Mouse (Mus musculus) heart, adult 11 months (tissue): ENCODE results near the gene Mdm1.

Experiments
- DNase-seq: peaks from one replicate; pipeline ENCODE4 v3.0.0; 2022

Gene Mdm1

GRCm38 (mm10) chr10:118141018-118141883 lies at the start of gene Mdm1:
Gene Mdm1, plus strand, starts transcription at chr10:118141811.
- peak; percentile 100 for DNase-seq

- peak; percentile 58 for DNase-seq
Observed at GRCm38 (mm10) chr10:118092745-118093144, 48.9 kb upstream of the Mdm1 start.

GRCm38 (mm10) chr10:118093728-118094127 lies 47.9 kb upstream of the Mdm1 start:
- peak; percentile 86 for DNase-seq

- DNase-seq = peak; percentile 66
Observed at GRCm38 (mm10) chr10:118094853-118095252, 46.8 kb upstream of the Mdm1 start.

GRCm38 (mm10) chr10:118096223-118096622 lies 45.4 kb upstream of the Mdm1 start:
- peak; percentile 90 for DNase-seq

GRCm38 (mm10) chr10:118097898-118098297 lies 43.7 kb upstream of the Mdm1 start:
- DNase-seq = peak; percentile 99

- peak; percentile 89 for DNase-seq
Observed at GRCm38 (mm10) chr10:118100570-118100969, 41.0 kb upstream of the Mdm1 start.

- peak; percentile 86 for DNase-seq
Observed at GRCm38 (mm10) chr10:118101056-118101455, 40.6 kb upstream of the Mdm1 start.

GRCm38 (mm10) chr10:118103020-118103666 lies 38.5 kb upstream of the Mdm1 start:
- peak; percentile 100 for DNase-seq

GRCm38 (mm10) chr10:118103906-118104305 lies 37.7 kb upstream of the Mdm1 start:
- peak; percentile 88 for DNase-seq

GRCm38 (mm10) chr10:118107031-118107430 lies 34.6 kb upstream of the Mdm1 start:
- DNase-seq = peak; percentile 86

- peak; percentile 93 for DNase-seq
Observed at GRCm38 (mm10) chr10:118110006-118110920, 31.3 kb upstream of the Mdm1 start.

- DNase-seq = no peak
Observed at GRCm38 (mm10) chr10:118110921-118111301, 30.7 kb upstream of the Mdm1 start.

- peak; percentile 55 for DNase-seq
Observed at GRCm38 (mm10) chr10:118111621-118112020, 30.0 kb upstream of the Mdm1 start.

GRCm38 (mm10) chr10:118112294-118112893 lies 29.2 kb upstream of the Mdm1 start:
- peak; percentile 84 for DNase-seq

- DNase-seq = peak; percentile 74
Observed at GRCm38 (mm10) chr10:118113256-118113682, 28.3 kb upstream of the Mdm1 start.

GRCm38 (mm10) chr10:118114271-118114670 lies 27.3 kb upstream of the Mdm1 start:
- peak; percentile 19 for DNase-seq

- DNase-seq = peak; percentile 54
Observed at GRCm38 (mm10) chr10:118116456-118116855, 25.2 kb upstream of the Mdm1 start.

GRCm38 (mm10) chr10:118121047-118121936 lies 20.3 kb upstream of the Mdm1 start:
- peak; percentile 98 for DNase-seq

- DNase-seq = peak; percentile 95
Observed at GRCm38 (mm10) chr10:118121937-118122285, 19.7 kb upstream of the Mdm1 start.

- peak; percentile 89 for DNase-seq
Observed at GRCm38 (mm10) chr10:118122441-118123162, 19.0 kb upstream of the Mdm1 start.
